Mouse (Mus musculus) neural tube, embryonic 14.5 days (tissue): ENCODE results near the gene Ppig. TPM values are rescaled to one million over a fixed set of nuclear protein-coding genes. Genes with fewer than 3 reads are reported as not detected.

Experiments used
- ATAC-seq: fragments of 200-750 bp; cut with Nextera tagmentation; 2 replicates; pipeline ENCODE4 v1.8.0; 2017; ENCODE audit warnings: low read depth, mild to moderate bottlenecking, moderate TSS enrichment, moderate library complexity
- H3K27ac ChIP-seq: fragments of 300-500 bp; sonication (generic); 2 replicates; pipeline ENCODE4 v1.5.1; 2014; ENCODE audit warnings: low read depth, mild to moderate bottlenecking, control low read depth, low read length, moderate library complexity, mixed read lengths
- H3K27me3 ChIP-seq: fragments of 300-500 bp; sonication (generic); 2 replicates; pipeline ENCODE4 v1.6.1; 2014; ENCODE audit warnings: low read length; ENCODE audit not compliant: control insufficient read depth, insufficient read depth
- H3K36me3 ChIP-seq: fragments of 300-500 bp; sonication (generic); 2 replicates; pipeline ENCODE4 v1.6.1; 2014; ENCODE audit warnings: low read length, mixed read lengths; ENCODE audit not compliant: control insufficient read depth, insufficient read depth
- H3K4me1 ChIP-seq: fragments of 300-500 bp; sonication (generic); 2 replicates; pipeline ENCODE4 v1.6.1; 2014; ENCODE audit warnings: low read length; ENCODE audit not compliant: control insufficient read depth, insufficient read depth
- H3K4me2 ChIP-seq: fragments of 300-500 bp; sonication (generic); 2 replicates; pipeline ENCODE4 v1.6.1; 2014; ENCODE audit warnings: mild to moderate bottlenecking, low read depth, low read length, control low read depth
- H3K4me3 ChIP-seq: fragments of 300-500 bp; sonication (generic); 2 replicates; pipeline ENCODE4 v1.5.1; 2014; ENCODE audit warnings: low read depth, low read length, control low read depth, mixed read lengths
- H3K9ac ChIP-seq: fragments of 300-500 bp; sonication (generic); replicated peaks from 2 replicates; pipeline ENCODE4 v1.6.1; 2014; ENCODE audit warnings: low read depth, mild to moderate bottlenecking, control low read depth, low read length, mixed read lengths
- H3K9me3 ChIP-seq: fragments of 300-500 bp; sonication (generic); 2 replicates; pipeline ENCODE4 v1.6.1; 2016; ENCODE audit warnings: low read length; ENCODE audit not compliant: control insufficient read depth
- WGBS: fragments of 180-500 bp; shearing (Covaris S2); extraction: QIAGEN DNeasy Blood & Tissue Kit; methylation state at CpG from one replicate; pipeline ENCODE4 v1.1.7; 2014; 5-methylcytosine and 5-hydroxymethylcytosine counted together
- polyA plus RNA-seq: library from polyadenylated mRNA; unstranded; fragments of >200 nt; fragmentation: Nextera tagmentation; extraction: Ambion mirVana; gene quantifications from 2 replicates; pipeline ENCODE4 v1.2.1, GENCODE M21; 2014

Ppig gene
- polyA plus RNA-seq, 1 experiment from 2014 or later = 92.3 TPM

DNA sequence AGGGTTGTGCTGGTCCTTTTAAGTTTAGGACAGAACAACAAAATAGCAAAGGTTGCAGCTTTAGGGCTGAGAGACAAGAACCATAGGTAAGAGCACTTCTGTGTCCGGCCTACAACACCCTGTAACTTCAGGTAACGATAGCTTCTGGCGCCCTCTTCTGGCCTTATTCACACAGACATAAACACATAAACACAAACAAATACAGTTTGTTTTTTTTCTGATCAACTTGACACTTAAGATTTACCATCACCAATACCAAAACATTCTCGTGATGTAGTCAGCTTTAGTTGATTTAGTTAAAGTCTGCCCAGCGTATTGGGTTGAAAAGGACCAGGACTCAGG is 56.5 kb downstream of the Ppig start:
- Histone ChIP-seq H3K36me3 (0 out of 2 replicates have a peak, but pooled peaks cover 6% of the 10 kb centered on the region), H3K9ac (no peak overlapping the region), H3K27ac (no peak overlapping the region), H3K4me2 (no peak overlapping the region), H3K9me3 (no peaks in the 10 kb centered on the region), H3K4me3 (no peak overlapping the region), H3K27me3 (no peaks in the 10 kb centered on the region), H3K4me1 (no peaks in the 10 kb centered on the region)
- no peak for ATAC-seq
- WGBS = 45% methylated on average over 5 of the region's 5 CpGs

DNA sequence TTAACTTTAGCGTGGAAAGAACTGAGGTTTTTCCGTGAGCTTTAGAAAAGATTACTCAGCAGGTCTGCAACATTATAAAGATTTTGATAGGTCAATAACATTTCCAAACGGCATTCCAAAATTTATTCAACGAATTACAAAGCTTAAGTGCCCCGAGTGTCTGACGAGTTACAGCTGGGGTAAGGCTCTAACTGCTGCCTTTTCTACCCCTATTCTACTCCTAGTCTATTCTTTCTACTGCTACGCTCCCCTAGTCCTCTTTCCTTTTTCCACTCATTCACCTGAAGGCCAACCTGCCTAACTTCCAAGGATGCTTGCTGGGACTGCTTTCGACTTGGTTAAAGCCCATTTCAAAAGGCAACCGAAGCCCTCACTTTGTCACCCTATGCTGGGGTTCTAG is 66.6 kb downstream of the Ppig start:
- H3K27me3 ChIP-seq = no peaks in the 10 kb centered on the region
- WGBS = 28% methylated on average over 9 of the region's 9 CpGs
- peak; percentile 19; the same call in 1 of the 2 replicates for ATAC-seq
- H3K4me2 ChIP-seq = peak overlapping the region; percentile 96
- H3K27ac ChIP-seq = peak overlapping the region; percentile 87
- no peaks in the 10 kb centered on the region; the same call in 1 of the 2 replicates for H3K36me3 ChIP-seq
- no peaks in the 10 kb centered on the region for H3K9me3 ChIP-seq
- H3K4me3 ChIP-seq = peak overlapping the region; percentile 73
- H3K4me1 ChIP-seq = peaks cover 5% of the 10 kb centered on the region; the same call in 1 of the 2 replicates
- H3K9ac ChIP-seq = peak overlapping the region; percentile 68

DNA sequence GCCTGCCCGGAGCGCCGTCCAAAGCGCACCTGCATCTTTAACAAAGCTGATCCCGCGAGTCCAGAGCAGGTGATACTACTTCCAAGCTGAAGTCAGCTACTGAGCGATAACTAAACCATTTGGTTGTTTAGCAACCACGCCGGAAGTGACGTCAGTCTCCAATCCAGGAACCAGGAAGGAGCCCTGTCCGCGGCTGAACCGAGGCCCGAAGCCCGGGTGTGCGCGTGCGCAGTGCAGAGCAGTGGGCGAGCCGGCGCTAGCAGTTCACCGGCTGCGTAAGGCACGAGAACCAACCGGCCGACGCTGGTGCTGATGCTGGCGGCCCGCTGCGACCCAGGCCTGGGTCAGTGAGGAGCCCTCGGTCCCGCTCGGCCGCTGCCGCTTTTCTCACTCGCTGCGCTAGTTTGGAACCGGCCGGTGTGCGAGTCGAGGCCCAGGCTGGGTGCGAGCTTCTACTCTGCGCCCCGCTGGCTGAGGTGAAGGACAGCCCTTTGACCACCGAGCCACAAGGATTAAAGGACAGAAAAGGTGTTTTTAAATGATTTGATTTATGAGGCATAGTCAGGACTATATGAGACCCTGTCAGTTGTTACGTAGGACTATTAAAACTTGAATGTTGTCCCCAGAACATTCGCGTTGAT is 67.2 kb downstream of the Ppig start, which contains the start of the genes Ccdc173 and Phospho2:
Gene Ccdc173, minus strand, starts transcription at position 147 of the 641 bp plus-strand sequence.
Gene Phospho2, plus strand, starts transcription at position 195 of the 641 bp plus-strand sequence.
- Histone ChIP-seq H3K27ac (peak within 1 kb of the TSS; percentile 87), H3K36me3 (no peaks in the 10 kb centered on the region; the same call in 1 of the 2 replicates), H3K9ac (peak within 1 kb of the TSS; percentile 68), H3K4me1 (peaks cover 5% of the 10 kb centered on the region; the same call in 1 of the 2 replicates), H3K9me3 (no peaks in the 10 kb centered on the region), H3K27me3 (no peaks in the 10 kb centered on the region), H3K4me2 (peak within 1 kb of the TSS; percentile 96), H3K4me3 (peak within 1 kb of the TSS; percentile 73)
- WGBS = 1% methylated on average over 48 of the region's 48 CpGs
- ATAC-seq = peak; percentile 96

DNA sequence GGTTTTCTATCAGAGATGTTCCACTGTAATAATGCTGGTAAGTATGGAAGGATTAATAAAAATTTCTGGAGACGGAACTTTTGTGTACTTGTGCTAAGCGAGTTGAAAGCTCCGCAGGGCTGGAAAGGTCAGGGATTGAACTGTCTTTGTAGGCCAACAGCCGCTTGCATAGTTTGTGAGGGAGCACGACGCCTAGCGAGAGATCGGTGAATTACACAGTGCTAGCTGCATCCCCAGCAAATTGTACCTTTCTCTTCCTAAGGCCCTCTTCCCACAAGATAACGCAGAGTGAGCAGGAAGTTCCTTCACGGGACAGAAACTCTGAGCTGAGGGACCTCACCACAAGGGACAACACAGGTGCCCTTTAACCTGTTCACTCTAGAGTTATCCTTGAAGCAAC is 67.9 kb downstream of the Ppig start:
- Histone ChIP-seq H3K27me3 (no peaks in the 10 kb centered on the region), H3K4me3 (peak overlapping the region; percentile 73), H3K9ac (peak overlapping the region; percentile 68; the same call in 1 of the 2 replicates), H3K4me2 (peak overlapping the region; percentile 96), H3K27ac (0 out of 2 replicates have a peak overlapping the region, but pooled peaks have one; percentile 87), H3K36me3 (peaks cover 7% of the 10 kb centered on the region), H3K4me1 (peaks cover 5% of the 10 kb centered on the region; the same call in 1 of the 2 replicates), H3K9me3 (no peaks in the 10 kb centered on the region)
- WGBS = under 1% methylated on average over 10 of the region's 10 CpGs
- ATAC-seq = peak; percentile 57

DNA sequence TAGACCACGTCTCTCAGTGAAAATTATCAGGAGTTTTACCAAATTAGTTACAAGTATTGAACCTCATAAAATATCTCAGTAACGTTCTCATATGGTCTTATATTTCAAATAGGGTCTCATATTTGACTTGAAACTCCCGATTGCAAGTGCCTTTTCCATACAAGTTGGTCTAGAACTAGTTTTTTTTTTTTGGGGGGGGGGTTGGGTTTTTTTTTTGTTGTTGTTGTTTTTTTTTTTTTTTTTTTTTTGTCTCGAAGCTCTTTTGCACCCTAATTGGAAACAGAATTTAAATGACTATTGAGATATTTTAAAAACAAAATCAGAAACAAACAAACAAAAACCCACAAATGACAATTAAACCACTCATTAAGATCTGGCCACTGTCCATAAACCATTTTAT is 68.4 kb downstream of the Ppig start:
- H3K4me3 ChIP-seq = peak overlapping the region; percentile 73; the same call in 1 of the 2 replicates
- no peaks in the 10 kb centered on the region for H3K9me3 ChIP-seq
- H3K27ac ChIP-seq = no peak overlapping the region
- no peaks in the 10 kb centered on the region for H3K27me3 ChIP-seq
- H3K36me3 ChIP-seq = peaks cover 12% of the 10 kb centered on the region
- peak overlapping the region; percentile 96 for H3K4me2 ChIP-seq
- no peak for ATAC-seq
- 79% methylated on average over 4 of the region's 4 CpGs for WGBS
- no peak overlapping the region for H3K9ac ChIP-seq
- H3K4me1 ChIP-seq = peaks cover 5% of the 10 kb centered on the region; the same call in 1 of the 2 replicates

DNA sequence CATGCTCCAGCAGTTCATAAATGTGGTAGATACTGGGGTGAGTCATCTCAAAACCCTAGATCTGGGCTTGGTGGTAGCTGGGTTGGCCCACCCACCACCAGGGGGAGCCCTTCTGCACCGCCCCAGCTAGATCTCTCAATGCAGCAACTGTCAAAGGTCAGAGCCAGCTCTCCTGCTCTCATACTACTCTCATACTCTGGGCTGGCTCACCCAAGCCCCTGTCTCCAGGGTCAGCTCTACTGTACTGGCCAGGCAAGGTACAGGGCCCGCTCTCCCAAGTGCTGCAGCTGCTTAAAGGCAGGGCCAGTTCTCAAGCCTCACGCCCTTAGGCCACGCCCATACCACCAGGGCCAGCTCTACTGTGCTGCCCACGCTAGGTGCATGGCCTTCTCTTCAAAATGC is 80.6 kb downstream of the Ppig start:
- Histone ChIP-seq H3K27me3 (no peaks in the 10 kb centered on the region), H3K9ac (no peak overlapping the region), H3K4me1 (no peaks in the 10 kb centered on the region), H3K9me3 (no peaks in the 10 kb centered on the region), H3K36me3 (no peaks in the 10 kb centered on the region), H3K4me3 (no peak overlapping the region), H3K27ac (no peak overlapping the region), H3K4me2 (no peak overlapping the region)
- 61% methylated on average over 5 of the region's 5 CpGs for WGBS
- ATAC-seq = 0 out of 2 replicates have a peak, but pooled peaks have one; percentile 24

Other genes with a start within 250 kb of the Ppig start
- gene Lrp2, start 136.5 kb upstream of the Ppig start, polyA plus RNA-seq = 0.90 and 1.8 TPM in 2 replicates
- gene Bbs5, start 75.4 kb upstream of the Ppig start, polyA plus RNA-seq = 31.2 and 31.9 TPM in 2 replicates
- 0.39 and 0.40 TPM in 2 replicates for gene Klhl41, start 52.4 kb upstream of the Ppig start, polyA plus RNA-seq
- gene Fastkd1, start 9.0 kb upstream of the Ppig start, polyA plus RNA-seq = 20.5 and 21.3 TPM in 2 replicates
- 2.3 and 3.3 TPM in 2 replicates for gene Ccdc173, start 67.0 kb downstream of the Ppig start, polyA plus RNA-seq
- 38.2 and 41.9 TPM in 2 replicates for gene Phospho2, start 67.1 kb downstream of the Ppig start, polyA plus RNA-seq
- 106 and 120 TPM in 2 replicates for gene Klhl23, start 99.4 kb downstream of the Ppig start, polyA plus RNA-seq
- gene Ssb, start 139.0 kb downstream of the Ppig start, polyA plus RNA-seq = 248 and 276 TPM in 2 replicates
- 32.3 and 35.9 TPM in 2 replicates for gene Mettl5, start 163.1 kb downstream of the Ppig start, polyA plus RNA-seq
- 25.5 and 28.7 TPM in 2 replicates for gene Ubr3, start 174.7 kb downstream of the Ppig start, polyA plus RNA-seq